Mouse (Mus musculus) liver, embryonic 11.5 days (tissue): ENCODE data around the gene Dnah10. TPM values are rescaled to one million over a fixed set of nuclear protein-coding genes. Genes with fewer than 3 reads are reported as not detected.
"Not testable (repeated sequence)": the region's sequence is repeated elsewhere in the genome, so short reads cannot be mapped to it uniquely, and the experiment has no call there.

ENCODE experiments used
- ATAC-seq: fragments of 200-750 bp; cut with Nextera tagmentation; replicated peaks from 2 replicates; pipeline ENCODE4 v1.8.0; 2017; ENCODE audit warnings: moderate number of reproducible peaks, mild to moderate bottlenecking, moderate TSS enrichment, moderate library complexity; ENCODE audit not compliant: low FRiP score
- DNase-seq: peaks from one replicate; pipeline ENCODE4 v3.0.0-alpha.2; 2017; ENCODE audit warnings: low spot score
- H3K27ac ChIP-seq: fragments of 300-500 bp; sonication (generic); 2 replicates; pipeline ENCODE4 v1.5.1; 2014; ENCODE audit warnings: mild to moderate bottlenecking, low read depth, low read length, control low read depth
- H3K27me3 ChIP-seq: fragments of 300-500 bp; sonication (generic); replicated peaks from 2 replicates; pipeline ENCODE4 v1.6.1; 2014; ENCODE audit warnings: low read length, mixed read lengths; ENCODE audit not compliant: control insufficient read depth, insufficient read depth
- H3K36me3 ChIP-seq: fragments of 300-500 bp; sonication (generic); 2 replicates; pipeline ENCODE4 v1.6.1; 2014; ENCODE audit warnings: mild to moderate bottlenecking, low read length, moderate library complexity, mixed read lengths; ENCODE audit not compliant: control insufficient read depth, insufficient read depth
- H3K4me1 ChIP-seq: fragments of 300-500 bp; sonication (generic); replicated peaks from 2 replicates; pipeline ENCODE4 v1.6.1; 2014; ENCODE audit warnings: low read length, mixed read lengths; ENCODE audit not compliant: control insufficient read depth, insufficient read depth
- H3K4me2 ChIP-seq: fragments of 300-500 bp; sonication (generic); 2 replicates; pipeline ENCODE4 v1.6.1; 2014; ENCODE audit warnings: mild to moderate bottlenecking, control low read depth, moderate library complexity
- H3K4me3 ChIP-seq: fragments of 300-500 bp; sonication (generic); 2 replicates; pipeline ENCODE4 v1.5.1; 2014; ENCODE audit warnings: low read depth, low read length, control low read depth
- H3K9ac ChIP-seq: fragments of 300-500 bp; sonication (generic); 2 replicates; pipeline ENCODE4 v1.6.1; 2014; ENCODE audit warnings: low read depth, low read length, control low read depth
- H3K9me3 ChIP-seq: fragments of 300-500 bp; sonication (generic); 2 replicates; pipeline ENCODE4 v1.6.1; 2016; ENCODE audit warnings: low read length, inconsistent platforms, mixed read lengths; ENCODE audit not compliant: control insufficient read depth
- WGBS: fragments of 180-500 bp; shearing (Covaris S2); extraction: QIAGEN DNeasy Blood & Tissue Kit; methylation state at CpG from one replicate; pipeline ENCODE4 v1.1.7; 2014; 5-methylcytosine and 5-hydroxymethylcytosine counted together
- polyA plus RNA-seq: library from polyadenylated mRNA; unstranded; fragments of >200 nt; fragmentation: Nextera tagmentation; extraction: Ambion mirVana; gene quantifications from 2 replicates; pipeline ENCODE4 v1.2.1, GENCODE M21; 2014

Gene Dnah10
- polyA plus RNA-seq, 1 experiment from 2014 or later: 0.05 TPM

DNA sequence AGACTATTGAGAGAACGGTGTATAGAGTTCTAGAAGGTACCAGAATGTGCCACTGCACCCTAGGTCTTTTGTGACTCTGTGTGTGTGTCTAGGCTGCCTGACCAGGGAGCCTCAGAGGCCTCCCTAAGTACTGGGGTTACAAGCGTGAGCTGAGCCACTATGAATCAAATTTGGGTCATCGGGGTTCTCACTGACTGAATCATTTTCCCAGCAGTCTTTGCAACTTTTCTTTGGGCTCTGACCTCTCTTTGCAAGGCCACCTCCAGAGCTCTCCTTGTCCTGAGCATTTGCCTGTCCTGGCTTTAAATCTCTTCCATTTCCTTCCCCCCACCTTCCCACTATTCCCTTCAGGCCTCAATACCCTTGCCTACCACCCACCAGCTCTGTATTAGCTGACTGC lies 19.0 kb downstream of the Dnah10 start:
- no peak overlapping the region for H3K4me3 ChIP-seq
- H3K36me3 ChIP-seq: no peaks in the 10 kb centered on the region
- no peaks in the 10 kb centered on the region for H3K4me1 ChIP-seq
- DNase-seq: no peak
- no peaks in the 10 kb centered on the region for H3K27me3 ChIP-seq
- H3K9ac ChIP-seq: no peak overlapping the region
- no peak overlapping the region for H3K4me2 ChIP-seq
- no peak overlapping the region for H3K27ac ChIP-seq
- H3K9me3 ChIP-seq: peaks cover 3% of the 10 kb centered on the region; the same call in 1 of the 2 replicates
- no peak for ATAC-seq
- 87% methylated on average over 3 of the region's 3 CpGs for WGBS

DNA sequence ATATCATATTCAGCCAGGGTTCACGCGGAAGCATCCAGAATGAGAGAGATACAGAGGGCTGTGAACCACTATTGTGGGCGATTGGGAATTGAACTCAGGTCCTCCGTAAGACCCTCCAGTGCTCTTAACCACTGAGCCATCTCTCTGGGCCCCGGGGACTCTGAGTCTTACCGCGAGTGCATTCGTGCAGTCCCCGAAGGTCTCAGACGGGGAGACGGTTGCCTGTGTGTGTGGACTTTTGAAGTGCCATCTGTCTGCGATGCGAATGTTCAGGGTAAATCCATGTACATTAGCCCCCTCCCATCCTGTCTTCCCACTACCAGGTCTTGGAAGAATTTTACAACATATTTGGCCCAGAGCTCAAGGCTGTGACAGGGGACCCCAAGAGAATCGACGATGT lies 21.3 kb downstream of the Dnah10 start:
- Histone ChIP-seq H3K4me3 (no peak overlapping the region), H3K4me2 (no peak overlapping the region), H3K9ac (no peak overlapping the region), H3K9me3 (no peaks in the 10 kb centered on the region; the same call in 1 of the 2 replicates), H3K36me3 (no peaks in the 10 kb centered on the region), H3K4me1 (no peaks in the 10 kb centered on the region), H3K27ac (no peak overlapping the region), H3K27me3 (no peaks in the 10 kb centered on the region)
- DNase-seq (no peak), ATAC-seq (no peak)
- 91% methylated on average over 15 of the region's 15 CpGs for WGBS

DNA sequence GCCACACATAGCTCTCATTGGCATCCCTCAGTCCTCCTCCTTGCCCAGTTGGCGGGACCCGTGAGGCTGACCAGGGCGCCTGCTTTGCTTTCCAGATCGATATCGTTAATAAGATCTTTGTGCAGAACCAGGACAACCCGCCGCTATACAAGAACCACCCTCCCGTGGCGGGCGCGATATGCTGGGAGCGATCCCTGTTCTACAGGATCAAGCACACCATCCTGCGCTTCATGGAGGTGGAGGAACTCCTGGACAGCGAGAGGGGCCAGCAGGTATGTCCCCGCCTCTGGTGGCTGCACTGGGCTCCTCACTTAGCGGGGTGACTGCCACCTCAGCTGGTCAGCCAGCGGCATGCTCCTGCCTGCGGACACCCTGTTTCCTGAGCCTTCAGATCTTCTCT lies 23.4 kb downstream of the Dnah10 start:
- Histone ChIP-seq H3K9ac (no peak overlapping the region), H3K4me3 (no peak overlapping the region), H3K27ac (no peak overlapping the region), H3K4me1 (no peaks in the 10 kb centered on the region), H3K27me3 (no peaks in the 10 kb centered on the region), H3K4me2 (no peak overlapping the region), H3K9me3 (no peaks in the 10 kb centered on the region), H3K36me3 (no peaks in the 10 kb centered on the region)
- 76% methylated on average over 18 of the region's 18 CpGs for WGBS
- ATAC-seq (no peak), DNase-seq (no peak)

DNA sequence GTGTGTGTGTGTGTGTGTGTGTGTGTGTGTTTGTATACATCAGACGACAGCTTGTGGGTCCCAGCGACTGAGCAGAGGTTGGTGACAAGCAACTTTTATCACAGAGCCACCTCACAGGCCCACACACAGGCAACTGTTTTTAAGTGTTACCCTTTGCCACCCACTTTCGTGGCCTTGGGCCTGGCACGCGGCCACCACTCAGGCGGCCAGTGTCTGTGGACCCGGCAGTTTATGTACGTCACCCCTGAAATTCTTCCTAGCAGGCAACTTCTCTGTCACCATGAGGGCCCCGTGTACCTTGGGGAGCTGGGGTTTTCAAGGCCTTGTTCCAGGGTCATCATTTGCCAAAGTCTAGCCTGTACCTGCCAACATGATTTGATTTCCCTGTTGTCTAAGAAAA lies 26.8 kb downstream of the Dnah10 start:
- ATAC-seq: no peak
- no peaks in the 10 kb centered on the region for H3K36me3 ChIP-seq
- H3K4me1 ChIP-seq: no peaks in the 10 kb centered on the region
- no peak overlapping the region for H3K4me3 ChIP-seq
- H3K27ac ChIP-seq: no peak overlapping the region
- no peak overlapping the region for H3K4me2 ChIP-seq
- H3K9me3 ChIP-seq: no peaks in the 10 kb centered on the region
- DNase-seq: no peak
- H3K27me3 ChIP-seq: no peaks in the 10 kb centered on the region
- WGBS: 89% methylated on average over 9 of the region's 9 CpGs
- H3K9ac ChIP-seq: no peak overlapping the region

DNA sequence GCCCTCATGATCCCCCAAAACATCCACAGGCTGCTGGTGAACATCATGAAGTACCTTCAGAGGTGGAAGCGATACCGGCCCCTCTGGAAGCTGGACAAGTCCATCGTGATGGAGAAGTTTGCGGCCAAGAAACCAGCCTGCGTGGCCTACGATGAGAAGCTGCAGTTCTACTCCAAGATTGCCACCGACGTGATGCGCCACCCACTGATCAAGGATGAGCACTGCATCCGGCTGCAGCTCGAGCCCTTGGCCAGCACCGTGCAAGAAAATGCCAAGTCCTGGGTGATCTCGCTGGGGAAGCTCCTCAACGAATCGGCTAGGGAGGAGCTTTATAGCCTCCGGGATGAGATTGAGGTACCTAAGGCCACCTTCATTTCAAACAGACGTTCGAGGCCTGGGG lies 36.1 kb downstream of the Dnah10 start:
- WGBS: 51% methylated on average over 18 of the region's 18 CpGs
- no peak overlapping the region for H3K27ac ChIP-seq
- H3K9ac ChIP-seq: no peak overlapping the region
- ATAC-seq (no peak), DNase-seq (no peak)
- no peaks in the 10 kb centered on the region for H3K4me1 ChIP-seq
- H3K4me2 ChIP-seq: no peak overlapping the region
- H3K9me3 ChIP-seq: no peaks in the 10 kb centered on the region
- no peaks in the 10 kb centered on the region for H3K27me3 ChIP-seq
- no peaks in the 10 kb centered on the region for H3K36me3 ChIP-seq
- H3K4me3 ChIP-seq: no peak overlapping the region

DNA sequence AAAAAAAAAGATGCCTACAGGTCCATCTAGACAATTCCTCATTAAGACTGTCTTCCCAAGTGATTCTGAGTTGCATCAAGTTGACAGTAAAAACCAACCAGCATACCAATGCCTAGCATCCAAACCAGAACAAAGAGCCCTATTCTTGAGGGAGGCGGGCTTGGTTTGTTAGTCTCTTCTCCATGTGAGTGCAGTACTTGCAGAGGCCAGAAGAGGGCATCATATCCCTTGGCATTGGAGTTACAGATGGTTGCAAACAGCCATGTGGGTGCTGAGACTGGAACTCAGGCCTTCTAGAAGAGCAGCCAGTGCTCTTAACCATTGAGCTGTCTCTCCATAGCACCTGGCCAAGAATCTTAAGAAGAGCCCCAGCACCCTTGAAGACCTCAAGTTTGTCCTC lies 36.9 kb downstream of the Dnah10 start:
- DNase-seq (no peak), ATAC-seq (no peak)
- Histone ChIP-seq H3K27me3 (no peaks in the 10 kb centered on the region), H3K9me3 (no peaks in the 10 kb centered on the region), H3K4me2 (no peak overlapping the region), H3K4me3 (no peak overlapping the region), H3K27ac (no peak overlapping the region), H3K36me3 (no peaks in the 10 kb centered on the region), H3K9ac (no peak overlapping the region), H3K4me1 (no peaks in the 10 kb centered on the region)
- 93% methylated on average over 1 of the region's 1 CpGs for WGBS

DNA sequence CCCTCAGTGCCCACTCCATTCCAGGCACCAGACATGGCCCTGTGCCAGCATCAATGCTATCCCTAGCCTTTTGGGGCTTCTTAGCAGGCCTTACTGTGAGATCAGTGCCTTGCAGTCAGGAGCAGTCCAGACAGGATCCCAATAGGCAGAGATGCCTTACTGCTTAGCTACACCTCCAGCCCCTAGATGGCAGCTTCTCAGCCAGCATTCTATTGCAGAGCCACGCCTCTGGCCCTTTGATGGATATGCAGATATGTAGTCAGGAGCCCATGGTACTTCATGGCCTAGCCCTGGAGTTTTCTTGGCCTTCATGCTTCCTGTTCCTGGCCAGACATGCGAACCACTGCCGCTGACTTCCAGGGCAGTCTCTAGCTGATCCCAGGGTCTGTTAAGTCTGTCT lies 49.7 kb downstream of the Dnah10 start:
- Histone ChIP-seq H3K36me3 (no peaks in the 10 kb centered on the region), H3K27me3 (no peaks in the 10 kb centered on the region), H3K4me1 (no peaks in the 10 kb centered on the region), H3K9ac (no peak overlapping the region), H3K4me2 (no peak overlapping the region), H3K4me3 (no peak overlapping the region), H3K27ac (no peak overlapping the region), H3K9me3 (no peaks in the 10 kb centered on the region)
- ATAC-seq (no peak), DNase-seq (no peak)
- WGBS: 69% methylated on average over 3 of the region's 3 CpGs

DNA sequence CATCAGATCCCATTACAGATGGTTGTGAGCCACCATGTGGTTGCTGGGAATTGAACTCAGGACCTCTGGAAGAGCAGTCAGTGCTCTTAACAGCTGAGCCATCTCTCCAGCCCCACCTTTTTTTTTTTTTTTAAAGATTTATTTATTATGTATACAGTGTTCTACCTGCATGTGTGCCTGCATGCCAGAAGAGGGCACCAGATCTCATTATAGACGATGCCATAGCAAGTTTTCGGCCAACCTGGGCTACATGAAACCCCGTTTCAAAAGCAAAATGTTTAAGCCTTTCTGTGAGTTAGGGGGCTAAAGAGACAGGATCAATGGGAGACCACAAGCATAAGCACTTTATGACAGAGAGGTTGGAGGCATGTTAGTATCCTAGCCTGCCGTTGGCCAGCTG lies 51.4 kb downstream of the Dnah10 start:
- WGBS: 87% methylated on average over 4 of the region's 4 CpGs

DNA sequence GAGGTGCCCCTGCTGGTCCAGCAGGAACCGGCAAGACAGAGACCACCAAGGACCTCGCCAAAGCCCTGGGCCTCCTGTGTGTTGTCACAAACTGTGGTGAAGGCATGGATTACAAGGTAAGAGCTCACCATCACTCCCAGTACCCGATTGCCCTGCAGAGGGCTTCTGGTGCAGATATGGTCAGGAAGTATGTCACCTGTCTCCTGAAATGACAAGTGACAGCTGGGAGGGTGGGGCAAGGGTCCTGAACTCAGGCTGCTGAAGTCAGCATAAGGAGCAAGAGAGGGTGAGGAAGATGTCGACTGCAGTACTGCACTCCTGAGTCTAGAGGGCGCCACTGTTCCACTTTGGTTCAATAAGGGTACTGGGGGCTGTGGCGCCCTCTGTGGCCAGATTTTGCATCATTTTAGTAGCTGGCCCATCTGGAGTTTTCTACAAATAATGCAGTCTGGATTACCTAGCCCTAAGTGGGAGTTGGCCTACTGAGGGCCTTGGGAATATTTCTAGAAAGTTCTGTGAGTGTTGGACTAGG lies 52.4 kb downstream of the Dnah10 start:
- Histone ChIP-seq H3K36me3 (no peaks in the 10 kb centered on the region), H3K4me2 (no peak overlapping the region), H3K9ac (no peak overlapping the region), H3K27me3 (no peaks in the 10 kb centered on the region), H3K4me1 (no peaks in the 10 kb centered on the region), H3K9me3 (no peaks in the 10 kb centered on the region), H3K27ac (no peak overlapping the region), H3K4me3 (no peak overlapping the region)
- DNase-seq (no peak), ATAC-seq (no peak)
- 58% methylated on average over 6 of the region's 6 CpGs for WGBS

More for the DNA sequence above, 51.4 kb downstream of the Dnah10 start:
- H3K4me2 ChIP-seq, DNase-seq, H3K9me3 ChIP-seq, H3K4me1 ChIP-seq, H3K27ac ChIP-seq, H3K9ac ChIP-seq, ATAC-seq, H3K4me3 ChIP-seq, H3K27me3 ChIP-seq, H3K36me3 ChIP-seq: not testable (repeated sequence)
